Mouse (Mus musculus) heart, postnatal 0 days (tissue): ENCODE results near the gene Gm20696. TPM values are rescaled to one million over a fixed set of nuclear protein-coding genes. Genes with fewer than 3 reads are reported as not detected.

ENCODE experiments used
- ATAC-seq: fragments of 200-750 bp; cut with Nextera tagmentation; 2 replicates; pipeline ENCODE4 v1.8.0; 2017; ENCODE audit warnings: low read depth, moderate number of reproducible peaks, moderate library complexity; ENCODE audit not compliant: insufficient read depth
- DNase-seq: peaks from one replicate; pipeline ENCODE4 v3.0.0-alpha.2; 2016; ENCODE audit warnings: low spot score
- H3K27ac ChIP-seq: fragments of 300-500 bp; sonication (generic); 2 replicates; pipeline ENCODE4 v1.5.1; 2014; ENCODE audit warnings: low read depth, mild to moderate bottlenecking
- H3K27me3 ChIP-seq: fragments of 300-500 bp; sonication (generic); 2 replicates; pipeline ENCODE4 v1.6.1; 2014; ENCODE audit warnings: low read length, mixed read lengths; ENCODE audit not compliant: control insufficient read depth, insufficient read depth
- H3K36me3 ChIP-seq: fragments of 300-500 bp; sonication (generic); replicated peaks from 2 replicates; pipeline ENCODE4 v1.6.1; 2014; ENCODE audit warnings: low read length, mixed read lengths; ENCODE audit not compliant: control insufficient read depth, insufficient read depth
- H3K4me1 ChIP-seq: fragments of 300-500 bp; sonication (generic); 2 replicates; pipeline ENCODE4 v1.6.1; 2014; ENCODE audit warnings: antibody characterized with exemption; ENCODE audit not compliant: control insufficient read depth, insufficient read depth
- H3K4me2 ChIP-seq: fragments of 300-500 bp; sonication (generic); 2 replicates; pipeline ENCODE4 v1.6.1; 2014; ENCODE audit warnings: low read depth, mild to moderate bottlenecking, low read length, moderate library complexity
- H3K4me3 ChIP-seq: fragments of 300-500 bp; sonication (generic); 2 replicates; pipeline ENCODE4 v1.5.1; 2014; ENCODE audit warnings: low read depth, low read length
- H3K9ac ChIP-seq: fragments of 300-500 bp; sonication (generic); replicated peaks from 2 replicates; pipeline ENCODE4 v1.6.1; 2014; ENCODE audit warnings: low read depth, low read length, mixed read lengths
- H3K9me3 ChIP-seq: fragments of 300-500 bp; sonication (generic); replicated peaks from 2 replicates; pipeline ENCODE4 v1.6.1; 2016; ENCODE audit warnings: low read length; ENCODE audit not compliant: control insufficient read depth
- CTCF ChIP-seq: IDR thresholded peaks from 2 replicates; pipeline ENCODE4 v1.5.1; 2016; ENCODE audit warnings: antibody characterized with exemption, control low read depth, low read depth
- EP300 ChIP-seq: IDR thresholded peaks from 2 replicates; pipeline ENCODE4 v1.6.1; 2016; ENCODE audit warnings: antibody characterized with exemption, low read depth
- WGBS: fragments of 180-500 bp; shearing (Covaris S2); extraction: QIAGEN DNeasy Blood & Tissue Kit; methylation state at CpG from one replicate; pipeline ENCODE4 v1.1.7; 2014; 5-methylcytosine and 5-hydroxymethylcytosine counted together
- polyA plus RNA-seq: library from polyadenylated mRNA; unstranded; fragments of >200 nt; fragmentation: Nextera tagmentation; extraction: Ambion mirVana; gene quantifications from 2 replicates; pipeline ENCODE4 v1.2.1, GENCODE M21; 2015
- total RNA-seq: library from RNA; depleted of rRNA; stranded (reverse); fragments of >200 nt; gene quantifications from 2 replicates; pipeline ENCODE4 v1.2.3, GENCODE M21; 2014; ENCODE audit warnings: low replicate concordance

The Gm20696 gene
- total and polyA plus RNA-seq, 2 experiments from 2014 or later: 0.95 to 2.0 TPM

DNA sequence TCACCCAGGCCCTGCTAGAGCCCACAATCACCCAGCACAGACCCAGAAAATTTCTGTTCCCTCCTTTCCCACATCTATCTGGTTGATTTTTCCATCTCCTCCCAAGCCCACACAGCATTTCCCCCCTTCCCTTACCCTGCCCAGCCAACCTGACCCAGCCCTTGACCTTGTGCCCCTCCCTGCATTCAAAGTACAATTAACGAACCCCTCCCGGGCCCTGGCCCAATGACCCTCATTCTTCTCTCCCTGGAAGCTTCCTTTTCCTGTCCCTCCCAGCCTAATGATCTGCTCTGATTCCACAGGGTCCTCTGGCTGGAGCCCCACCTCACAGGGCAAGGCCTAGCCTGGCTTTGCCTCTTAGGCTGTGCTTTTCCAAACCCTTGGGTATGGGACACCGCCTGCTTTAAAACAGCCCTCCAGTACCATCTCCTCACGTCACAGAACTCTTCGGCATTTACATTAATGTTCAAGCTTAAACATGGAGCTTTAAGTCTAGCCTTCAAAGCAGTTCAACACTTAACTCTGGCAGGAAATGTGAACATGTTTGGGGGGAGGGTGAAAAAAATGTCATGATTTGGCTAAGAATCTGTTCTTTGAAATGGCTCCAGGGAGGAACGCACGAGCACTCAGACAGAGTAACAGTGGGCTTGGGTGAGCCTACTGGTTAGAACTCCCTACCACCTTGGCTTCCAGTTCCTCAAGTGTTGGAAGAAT lies 287.4 kb downstream of the Gm20696 start:
- peaks cover 16% of the 10 kb centered on the region for H3K4me1 ChIP-seq
- peak; percentile 79 for ATAC-seq

DNA sequence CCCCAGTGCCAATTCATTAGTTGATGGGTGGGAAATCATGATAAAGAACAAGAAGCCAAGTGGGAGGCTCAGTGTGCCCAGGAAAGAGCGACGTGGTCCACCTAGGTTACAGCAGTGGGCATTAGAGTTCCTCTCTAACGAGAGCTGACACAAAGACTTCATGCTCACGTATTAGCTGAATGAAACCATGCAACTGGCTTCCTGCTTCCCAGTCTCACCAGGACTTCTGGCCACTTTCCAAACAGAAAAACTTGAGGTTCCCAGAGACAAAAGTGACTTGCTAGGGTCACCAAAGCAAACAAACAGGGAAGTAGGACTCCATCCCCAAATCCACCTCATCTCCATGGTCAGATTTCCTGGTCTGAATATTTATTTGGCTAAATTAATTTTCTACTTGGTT lies 288.9 kb downstream of the Gm20696 start:
- H3K9me3 ChIP-seq: no peaks in the 10 kb centered on the region
- H3K36me3 ChIP-seq: 0 out of 2 replicates have a peak, but pooled peaks cover 3% of the 10 kb centered on the region
- DNase-seq (no peak), ATAC-seq (no peak)
- H3K4me2 ChIP-seq: no peak overlapping the region
- 45% methylated on average over 4 of the region's 4 CpGs for WGBS
- no peak overlapping the region for H3K4me3 ChIP-seq
- TF ChIP-seq CTCF (no peak), EP300 (no peak)
- H3K27me3 ChIP-seq: no peaks in the 10 kb centered on the region
- H3K9ac ChIP-seq: no peak overlapping the region
- peak overlapping the region; percentile 71 for H3K27ac ChIP-seq
- H3K4me1 ChIP-seq: peaks cover 16% of the 10 kb centered on the region; the same call in 1 of the 2 replicates

More for the DNA sequence above, 287.4 kb downstream of the Gm20696 start:
- H3K9ac ChIP-seq: no peak overlapping the region
- 0 out of 2 replicates have a peak, but pooled peaks cover 3% of the 10 kb centered on the region for H3K36me3 ChIP-seq
- 64% methylated on average over 7 of the region's 7 CpGs for WGBS
- H3K4me3 ChIP-seq: no peak overlapping the region
- DNase-seq: peak; percentile 50
- peak overlapping the region; percentile 71 for H3K27ac ChIP-seq
- no peaks in the 10 kb centered on the region for H3K27me3 ChIP-seq
- H3K9me3 ChIP-seq: no peaks in the 10 kb centered on the region
- no peak for TF ChIP-seq CTCF
- peak; percentile 89 for TF ChIP-seq EP300
- H3K4me2 ChIP-seq: no peak overlapping the region

DNA sequence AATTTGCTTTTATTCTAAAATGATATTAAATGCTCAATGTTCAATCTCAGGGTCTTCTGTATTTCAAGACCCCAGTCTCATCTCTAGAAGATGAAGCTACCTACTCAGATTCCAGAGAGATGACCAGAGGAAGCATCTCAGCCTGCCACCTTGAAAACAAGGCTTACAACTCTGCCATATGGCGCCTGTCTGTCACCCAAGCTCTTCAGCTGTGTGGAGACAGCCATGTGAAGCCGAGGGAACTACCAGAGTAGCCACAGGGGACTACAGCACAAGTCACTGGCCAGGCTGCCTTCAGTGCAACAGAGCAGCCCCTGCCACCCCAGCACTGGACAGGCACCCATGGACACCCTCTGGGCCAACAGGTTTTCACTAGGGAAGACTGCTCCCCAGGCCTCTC lies 289.5 kb downstream of the Gm20696 start:
- no peak for TF ChIP-seq EP300
- no peak for TF ChIP-seq CTCF
- H3K4me2 ChIP-seq: no peak overlapping the region
- no peaks in the 10 kb centered on the region for H3K27me3 ChIP-seq
- no peaks in the 10 kb centered on the region for H3K9me3 ChIP-seq
- DNase-seq: no peak
- H3K9ac ChIP-seq: no peak overlapping the region
- H3K36me3 ChIP-seq: 0 out of 2 replicates have a peak, but pooled peaks cover 2% of the 10 kb centered on the region
- 63% methylated on average over 2 of the region's 2 CpGs for WGBS
- no peak overlapping the region for H3K4me3 ChIP-seq
- peak overlapping the region; percentile 71 for H3K27ac ChIP-seq
- peaks cover 16% of the 10 kb centered on the region; the same call in 1 of the 2 replicates for H3K4me1 ChIP-seq
- no peak for ATAC-seq

DNA sequence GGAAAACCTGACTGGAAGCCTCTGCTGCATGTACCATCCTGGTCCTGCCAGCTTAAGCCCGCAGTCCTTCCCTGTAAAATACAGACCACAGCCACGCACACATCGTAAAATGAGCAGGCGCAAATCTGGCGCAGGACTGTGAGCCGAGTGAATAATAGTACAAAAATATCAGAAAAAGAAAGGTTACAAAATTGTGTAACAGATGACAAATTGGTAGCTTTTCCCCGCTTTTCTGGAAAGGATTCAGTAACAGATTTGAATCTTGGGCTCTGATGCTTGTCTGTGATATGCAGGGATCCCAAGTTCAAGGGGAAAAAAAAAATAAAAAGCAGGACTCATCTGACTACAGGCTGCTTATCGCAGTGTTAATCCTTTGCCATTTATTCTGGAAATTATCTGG lies 289.9 kb downstream of the Gm20696 start:
- H3K4me3 ChIP-seq: no peak overlapping the region
- H3K27ac ChIP-seq: no peak overlapping the region
- H3K9me3 ChIP-seq: no peaks in the 10 kb centered on the region
- 0 out of 2 replicates have a peak, but pooled peaks cover 4% of the 10 kb centered on the region for H3K36me3 ChIP-seq
- H3K9ac ChIP-seq: no peak overlapping the region
- TF ChIP-seq EP300: no peak
- TF ChIP-seq CTCF: no peak
- WGBS: 90% methylated on average over 8 of the region's 8 CpGs
- H3K4me1 ChIP-seq: peaks cover 16% of the 10 kb centered on the region; the same call in 1 of the 2 replicates
- DNase-seq (no peak), ATAC-seq (no peak)
- no peak overlapping the region for H3K4me2 ChIP-seq
- H3K27me3 ChIP-seq: no peaks in the 10 kb centered on the region

DNA sequence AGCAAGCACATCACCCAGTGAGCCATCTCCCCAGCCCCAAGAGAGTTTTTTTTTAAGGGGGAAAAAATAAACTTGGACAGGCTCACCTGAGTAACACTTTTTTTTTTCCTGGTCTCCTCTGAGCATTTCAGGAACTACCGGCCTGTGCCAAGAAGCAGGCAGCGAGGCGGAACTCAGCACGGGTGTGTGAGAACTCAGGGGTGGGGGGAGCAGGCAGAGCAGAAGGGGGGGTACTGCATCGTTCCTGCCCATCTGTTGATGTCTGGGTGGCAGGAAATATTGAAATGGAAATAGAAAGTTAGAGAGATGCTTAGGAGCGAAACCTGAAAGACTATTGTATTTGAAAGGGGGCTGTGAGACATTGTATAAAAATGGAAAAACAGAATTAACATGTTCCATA lies 290.7 kb downstream of the Gm20696 start:
- WGBS: 58% methylated on average over 6 of the region's 6 CpGs
- Histone ChIP-seq H3K9ac (no peak overlapping the region), H3K4me3 (no peak overlapping the region), H3K36me3 (0 out of 2 replicates have a peak, but pooled peaks cover 4% of the 10 kb centered on the region), H3K4me1 (peaks cover 16% of the 10 kb centered on the region; the same call in 1 of the 2 replicates), H3K9me3 (no peaks in the 10 kb centered on the region), H3K4me2 (no peak overlapping the region), H3K27me3 (no peaks in the 10 kb centered on the region), H3K27ac (no peak overlapping the region)
- TF ChIP-seq EP300 (no peak), CTCF (no peak)
- ATAC-seq (no peak), DNase-seq (no peak)
